Mouse (Mus musculus) right cerebral cortex, adult 18-20 months (tissue): ENCODE measurements around the gene Rln3.

Source experiments
- DNase-seq: peaks from one replicate; pipeline ENCODE4 v3.0.0; 2022; ENCODE audit warnings: mixed read lengths

Gene Rln3

GRCm38 (mm10) chr8:84044900-84045299 lies at the start of gene Rln3:
Gene Rln3, minus strand, starts transcription at chr8:84045000.
- no peak for DNase-seq

- DNase-seq, result no peak
These were observed 45.8 kb upstream of the Rln3 start for GRCm38 (mm10) chr8:84090585-84090984.

GRCm38 (mm10) chr8:84089277-84089676 lies 44.5 kb upstream of the Rln3 start:
- no peak for DNase-seq

GRCm38 (mm10) chr8:84087821-84088220 lies 43.0 kb upstream of the Rln3 start:
- DNase-seq, result peak; percentile 45

- DNase-seq, result no peak
These were observed 42.4 kb upstream of the Rln3 start for GRCm38 (mm10) chr8:84087156-84087555.

GRCm38 (mm10) chr8:84084341-84085115 lies 39.7 kb upstream of the Rln3 start:
- no peak for DNase-seq

- DNase-seq, result no peak
These were observed 39.0 kb upstream of the Rln3 start for GRCm38 (mm10) chr8:84083829-84084241.

GRCm38 (mm10) chr8:84079206-84079605 lies 34.4 kb upstream of the Rln3 start:
- DNase-seq, result no peak

GRCm38 (mm10) chr8:84076849-84077248 lies 32.0 kb upstream of the Rln3 start:
- DNase-seq, result no peak

GRCm38 (mm10) chr8:84076412-84076811 lies 31.6 kb upstream of the Rln3 start:
- no peak for DNase-seq

GRCm38 (mm10) chr8:84073230-84073976 lies 28.6 kb upstream of the Rln3 start:
- no peak for DNase-seq

GRCm38 (mm10) chr8:84072321-84072720 lies 27.5 kb upstream of the Rln3 start:
- DNase-seq, result no peak

- no peak for DNase-seq
These were observed 27.1 kb upstream of the Rln3 start for GRCm38 (mm10) chr8:84071921-84072320.

- DNase-seq, result peak; percentile 80
These were observed 25.9 kb upstream of the Rln3 start for GRCm38 (mm10) chr8:84070667-84071066.

GRCm38 (mm10) chr8:84070241-84070640 lies 25.4 kb upstream of the Rln3 start:
- no peak for DNase-seq

- no peak for DNase-seq
These were observed 24.9 kb upstream of the Rln3 start for GRCm38 (mm10) chr8:84069750-84070149.

GRCm38 (mm10) chr8:84069169-84069568 lies 24.4 kb upstream of the Rln3 start:
- DNase-seq, result no peak

- DNase-seq, result no peak
These were observed 23.7 kb upstream of the Rln3 start for GRCm38 (mm10) chr8:84068316-84069035.

- no peak for DNase-seq
These were observed 23.1 kb upstream of the Rln3 start for GRCm38 (mm10) chr8:84067911-84068310.

GRCm38 (mm10) chr8:84067047-84067573 lies 22.3 kb upstream of the Rln3 start:
- peak; percentile 93 for DNase-seq

GRCm38 (mm10) chr8:84066291-84066930 lies 21.6 kb upstream of the Rln3 start, which contains the start of gene Rfx1:
Gene Rfx1, plus strand, starts transcription at chr8:84066834.
- peak; percentile 100 for DNase-seq

- no peak for DNase-seq
These were observed 20.8 kb upstream of the Rln3 start for GRCm38 (mm10) chr8:84065457-84066072.
